Mouse (Mus musculus) embryo, embryonic 11.5 days (tissue): ENCODE measurements at regions not wholly inside any gene's neighbourhood (a gene's known extent, or its start where the extent isn't known, plus 50 kb on each side); places are given as distances from the start of the nearest gene placed in this dataset.

Experiments
- DNase-seq: peaks from one replicate; pipeline ENCODE4 v3.0.0-alpha.2; 2012; ENCODE audit warnings: low read depth, low spot score

DNA sequence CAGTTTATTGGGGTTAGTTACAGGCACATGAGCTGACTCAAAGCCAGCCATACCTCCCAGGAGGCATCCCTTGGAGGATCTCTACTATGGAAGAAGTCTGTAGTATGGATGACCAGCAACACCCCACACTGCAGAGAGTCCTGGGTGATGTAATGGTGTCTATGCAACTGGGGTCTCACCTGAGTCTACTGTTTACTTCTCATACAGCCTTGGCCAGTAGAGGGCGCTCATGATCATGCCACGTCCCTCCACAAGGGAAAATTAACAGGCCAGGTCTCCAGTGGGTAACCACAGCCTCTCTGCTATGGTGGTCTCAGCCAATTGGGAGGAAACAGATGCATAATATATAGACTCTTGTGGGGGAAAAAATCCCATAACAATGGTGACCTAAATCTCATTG is 111.7 kb downstream of the Cdh26 start:
- no peak for DNase-seq

DNA sequence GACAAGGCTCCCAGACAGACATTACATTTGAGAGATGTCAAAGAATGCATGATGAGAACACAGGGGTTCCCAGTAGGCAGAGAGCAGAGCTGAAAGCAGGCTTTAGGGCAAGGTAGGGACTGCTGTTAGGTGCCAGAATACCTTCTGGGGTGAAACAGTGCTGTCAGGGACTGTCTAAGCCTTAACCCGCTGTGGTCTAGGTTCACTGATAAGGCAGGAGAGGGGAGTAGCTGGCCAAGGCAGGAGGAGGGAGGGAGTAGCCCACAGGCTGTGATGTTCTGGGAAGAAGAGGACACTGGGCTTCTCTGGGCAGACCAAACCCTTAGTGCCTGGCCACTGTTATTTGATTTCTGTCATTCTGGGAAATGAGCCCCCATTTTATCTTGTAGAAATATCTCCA is 114.1 kb downstream of the Cdh26 start:
- DNase-seq: no peak

DNA sequence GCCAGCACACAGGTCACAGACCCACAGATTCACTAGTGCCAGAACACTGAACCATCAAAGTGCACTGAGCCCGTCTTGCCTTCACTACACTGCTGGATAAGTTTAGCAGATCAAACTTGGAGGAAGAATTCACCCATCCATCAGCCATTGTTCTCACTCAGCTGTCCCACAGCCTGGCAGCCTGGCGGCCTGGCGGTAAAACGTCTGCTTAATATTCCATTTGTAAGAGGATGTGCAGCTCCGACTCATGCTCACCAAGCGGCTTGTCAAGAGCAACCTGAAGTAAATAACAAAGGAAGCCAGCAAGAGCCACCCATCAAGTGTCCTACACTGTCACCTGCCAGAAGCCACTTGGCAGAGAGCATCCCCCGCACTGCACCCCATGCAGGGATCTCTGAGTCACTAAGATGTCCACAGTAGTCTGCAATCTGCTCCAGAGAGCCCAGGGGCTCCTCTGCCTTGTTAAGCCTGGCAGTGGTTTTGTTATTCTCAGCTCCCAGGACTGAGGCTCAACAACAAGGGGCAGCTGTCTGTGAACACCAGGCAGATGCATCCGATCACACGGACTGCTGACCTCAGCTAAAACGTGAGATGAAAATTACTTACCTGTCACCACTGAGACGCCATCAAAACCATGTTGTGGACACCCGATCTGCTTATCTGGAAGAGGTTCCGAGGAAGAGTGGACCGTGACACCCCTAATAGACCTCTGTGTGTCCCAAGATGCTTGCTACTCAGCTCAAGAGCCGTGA is 115.4 kb downstream of the Cdh26 start:
- DNase-seq: no peak

DNA sequence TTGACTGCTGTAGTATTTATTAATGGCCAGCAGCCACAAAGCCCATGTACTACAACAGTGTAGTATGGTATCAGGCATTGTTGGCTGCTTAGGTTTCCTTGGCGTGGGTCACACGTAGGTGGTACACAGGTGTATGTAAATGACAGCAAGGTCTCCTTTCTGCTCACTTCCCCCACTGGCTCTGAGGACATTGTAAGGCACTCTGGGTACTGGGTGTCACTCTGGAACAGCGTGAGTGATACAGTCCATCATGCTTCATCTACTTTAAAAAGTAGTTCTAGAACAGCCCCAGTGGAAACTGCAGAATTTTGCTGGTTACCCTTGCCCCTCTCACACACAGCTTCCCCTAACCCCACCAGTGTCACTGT is 116.0 kb downstream of the Cdh26 start:
- no peak for DNase-seq

DNA sequence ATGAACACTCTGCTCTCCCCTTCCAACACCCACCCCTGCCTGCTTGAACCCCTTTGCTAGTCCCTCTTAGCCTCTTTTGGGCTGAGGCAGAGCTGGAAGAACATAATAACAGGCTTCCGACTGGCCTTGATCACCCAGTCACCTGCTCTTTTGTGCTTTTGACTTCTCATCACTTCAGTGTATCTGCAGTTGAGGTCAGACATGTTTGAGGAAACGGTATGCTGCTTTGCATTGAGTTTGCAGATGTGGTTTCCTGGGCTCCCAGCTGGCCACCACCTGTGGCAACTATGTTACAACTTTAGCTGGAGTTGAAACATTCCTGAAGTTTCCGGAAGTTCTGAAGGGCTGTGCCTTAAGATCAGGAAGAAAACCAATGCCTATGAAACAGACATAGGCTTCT is 116.6 kb downstream of the Cdh26 start:
- no peak for DNase-seq

DNA sequence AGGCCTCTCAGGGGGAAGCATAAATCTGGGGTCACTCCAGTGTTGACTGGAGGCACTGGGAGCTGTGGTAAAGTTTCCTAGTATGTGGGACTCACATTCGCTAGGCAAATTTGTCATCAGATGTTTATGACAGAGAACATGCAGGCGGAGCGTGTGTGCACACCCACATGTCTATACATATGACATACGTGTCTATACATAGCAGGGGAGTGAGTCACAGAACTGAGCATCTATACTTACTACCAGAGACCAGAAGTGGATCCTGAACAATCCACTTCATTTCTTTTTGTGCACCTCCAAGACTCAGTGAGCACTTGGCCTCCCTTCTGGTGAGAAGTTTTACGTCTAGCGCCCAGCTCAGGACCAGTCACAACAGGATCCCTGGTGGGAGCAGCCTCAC is 118.6 kb downstream of the Cdh26 start:
- DNase-seq: no peak

DNA sequence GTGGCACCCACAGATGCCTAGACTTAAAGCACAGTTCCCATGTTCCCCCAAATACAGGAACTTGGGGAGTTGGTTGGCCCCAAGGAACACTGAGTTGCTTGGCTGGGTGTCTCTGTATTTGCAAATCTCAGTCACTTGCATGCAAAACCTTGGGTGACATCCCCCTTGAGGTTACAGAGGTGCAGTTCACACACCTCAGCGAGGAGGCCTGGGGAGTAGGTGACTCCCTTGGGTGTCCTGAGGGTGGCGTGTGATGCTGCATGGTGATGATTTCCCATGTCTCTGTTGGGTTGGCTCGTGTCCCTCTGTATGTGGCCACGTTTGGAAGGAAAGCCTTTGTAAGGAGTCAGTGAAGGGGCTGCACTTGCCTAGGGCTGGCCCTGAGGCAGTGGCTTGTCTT is 123.4 kb downstream of the Cdh26 start:
- no peak for DNase-seq

DNA sequence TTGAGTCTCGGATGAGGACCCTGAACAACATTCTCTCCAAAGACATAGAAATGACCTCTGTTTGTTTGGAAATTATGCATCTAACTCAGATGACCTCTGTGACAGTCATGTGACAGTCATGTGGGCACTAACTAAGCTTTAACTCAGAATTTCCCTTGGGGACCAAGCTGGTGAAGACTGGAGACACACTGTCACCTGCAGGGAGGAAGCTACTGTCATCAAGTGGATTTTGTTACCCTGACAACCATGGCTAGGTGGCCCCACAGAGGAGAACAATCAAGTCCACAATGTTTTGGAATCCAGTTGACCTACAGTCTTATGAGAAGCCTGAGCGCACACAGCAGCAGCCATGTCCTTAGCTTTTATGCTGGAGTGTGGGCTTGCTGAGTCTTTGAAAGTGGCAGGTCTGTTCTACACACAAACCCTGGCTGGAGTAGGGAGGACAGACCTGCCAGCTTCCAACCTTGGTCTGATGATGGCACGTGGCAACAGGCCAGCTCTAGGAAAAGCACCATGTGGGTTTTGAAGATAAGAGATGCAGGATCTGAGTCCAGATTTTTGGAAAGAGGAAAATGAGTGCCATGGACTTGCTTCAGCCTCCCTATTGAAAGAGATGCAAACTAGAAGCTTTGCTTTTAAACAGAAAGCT is 125.5 kb downstream of the Cdh26 start:
- DNase-seq: no peak

DNA sequence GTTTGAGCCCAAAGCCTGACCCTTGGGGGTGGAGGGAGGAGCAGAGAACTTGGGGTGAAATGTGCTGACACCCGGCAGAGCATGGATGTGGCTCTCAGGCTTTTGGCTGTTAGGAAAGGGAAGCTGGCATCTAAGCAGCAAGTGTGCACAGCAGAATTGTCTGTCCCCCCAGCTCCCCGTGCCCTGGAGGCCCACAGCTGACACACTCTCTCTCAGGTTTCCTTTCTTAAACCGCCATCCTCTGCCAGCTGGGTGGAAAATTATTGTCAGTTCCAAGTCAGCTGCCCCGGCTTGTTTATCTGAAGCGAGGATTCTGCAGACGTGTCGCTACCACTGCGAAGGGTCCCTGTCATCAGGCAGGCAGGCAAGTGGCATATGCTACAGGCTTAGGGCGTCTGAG is 127.6 kb downstream of the Cdh26 start:
- no peak for DNase-seq

DNA sequence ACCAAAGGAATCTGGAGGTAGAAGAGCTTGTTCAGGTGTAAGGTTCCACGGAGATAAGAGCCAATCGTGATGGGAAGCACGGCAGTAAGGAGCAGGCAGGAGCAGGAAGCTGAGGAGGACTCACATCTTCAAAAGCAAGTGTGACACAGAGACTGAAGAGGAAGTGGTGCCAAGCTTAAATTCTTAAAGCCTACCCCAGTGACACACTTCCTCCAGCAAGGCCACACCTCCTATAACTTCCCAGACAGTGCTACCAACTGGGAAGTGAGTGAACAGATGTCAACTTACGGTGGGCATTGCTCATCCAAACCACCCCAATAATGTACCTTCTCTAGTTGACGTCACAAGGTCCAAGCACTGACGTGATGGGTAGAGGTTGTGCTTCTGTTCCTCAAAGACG is 133.0 kb downstream of the Cdh26 start:
- no peak for DNase-seq

DNA sequence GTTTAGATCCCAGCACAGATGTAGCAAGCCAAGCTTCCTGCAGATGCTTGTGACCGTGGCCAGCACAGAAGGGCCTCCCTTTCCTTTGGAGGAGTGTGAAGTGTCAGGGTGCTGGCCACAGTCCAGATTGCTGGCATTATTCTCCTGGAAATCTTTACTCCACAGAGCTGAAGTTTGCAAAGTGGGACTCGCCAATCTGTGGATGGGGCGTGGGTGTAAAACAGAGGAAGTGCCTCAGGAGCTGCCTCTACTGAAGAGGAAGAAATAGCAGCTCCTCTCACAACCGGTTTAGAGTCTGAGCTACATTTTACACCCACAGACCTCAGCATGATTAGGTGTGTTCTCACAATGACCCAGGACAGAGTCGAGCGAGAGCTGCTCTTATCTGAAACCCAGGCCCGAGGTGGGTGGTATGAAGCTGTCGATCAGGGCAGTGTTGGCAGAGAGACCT is 135.1 kb downstream of the Cdh26 start:
- DNase-seq: no peak

DNA sequence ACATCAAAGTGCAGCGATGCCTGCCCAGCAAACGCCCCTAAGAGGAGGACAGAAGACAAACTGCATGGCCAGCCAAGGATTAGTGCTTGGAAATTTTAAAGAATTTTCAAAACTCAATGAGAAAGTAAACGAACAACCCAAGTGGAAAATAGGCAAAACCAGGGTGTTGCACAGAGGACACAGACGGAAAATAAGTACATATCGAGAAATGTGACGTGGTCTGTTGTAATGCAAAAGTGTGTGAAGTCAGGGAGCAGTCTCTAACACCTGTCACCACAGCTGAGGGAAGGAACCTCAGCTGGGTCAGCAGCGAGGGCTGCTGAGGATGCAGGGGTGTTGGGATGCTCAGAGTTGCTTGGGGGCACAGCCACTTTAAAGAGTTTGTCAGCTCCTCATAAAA is 137.2 kb downstream of the Cdh26 start:
- no peak for DNase-seq

DNA sequence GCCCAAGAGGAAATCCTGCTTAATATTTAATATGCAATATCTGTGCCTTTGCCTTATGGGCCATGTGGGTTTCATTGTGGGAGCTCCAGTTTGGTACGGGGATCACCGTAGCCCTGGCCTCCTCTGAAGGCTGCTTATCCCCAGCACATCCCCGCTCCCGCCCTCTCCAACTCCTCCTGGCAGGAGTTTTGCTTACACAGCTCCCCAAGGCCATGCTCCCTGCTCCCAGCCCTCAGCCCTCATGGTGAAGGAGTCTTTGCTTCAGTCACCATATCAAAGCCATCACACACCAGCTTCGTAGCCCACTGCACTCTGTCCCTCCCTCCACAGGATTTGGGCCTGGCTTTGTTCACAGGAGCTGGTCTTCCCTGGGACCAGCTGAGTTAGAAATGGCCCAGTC is 142.0 kb downstream of the Cdh26 start:
- no peak for DNase-seq

DNA sequence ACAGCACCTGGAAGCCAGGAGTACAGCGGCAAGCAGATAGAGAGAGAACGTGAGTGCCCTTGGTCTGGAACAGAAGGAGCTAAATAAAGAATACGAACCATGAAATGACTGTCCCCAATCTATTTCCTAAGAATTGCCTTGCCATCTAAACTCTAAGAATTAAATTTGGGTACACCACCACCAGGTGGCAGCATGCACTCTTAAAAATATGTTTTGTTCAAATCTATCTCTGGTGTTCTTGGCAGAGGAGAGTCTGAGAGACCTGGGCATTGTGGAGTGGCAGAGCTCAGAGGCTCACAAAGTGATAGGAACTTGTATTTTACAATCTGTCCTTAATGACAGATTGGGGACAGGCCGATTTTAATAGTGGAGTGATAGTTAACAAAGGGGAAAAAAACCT is 144.5 kb downstream of the Cdh26 start:
- DNase-seq: peak; percentile 35

DNA sequence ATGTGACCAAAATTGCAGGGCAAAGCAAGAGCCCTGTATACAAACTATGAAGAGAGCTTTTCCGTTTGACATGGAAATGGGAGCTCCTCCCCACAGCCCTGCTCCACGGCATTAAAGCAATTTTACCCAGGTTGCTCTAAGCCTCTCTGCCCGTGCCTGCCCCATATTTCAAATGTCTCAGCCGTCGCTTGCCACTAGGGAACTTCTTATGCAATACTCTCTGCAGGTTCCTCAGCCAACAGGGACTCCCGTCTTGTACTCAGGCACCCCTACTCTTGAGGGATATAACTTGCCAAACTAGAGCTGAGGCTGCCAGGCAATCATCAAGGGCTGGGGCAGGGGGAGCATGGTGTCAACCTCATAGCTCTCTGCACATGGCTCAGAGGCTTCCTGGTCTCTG is 145.1 kb downstream of the Cdh26 start:
- DNase-seq: no peak

DNA sequence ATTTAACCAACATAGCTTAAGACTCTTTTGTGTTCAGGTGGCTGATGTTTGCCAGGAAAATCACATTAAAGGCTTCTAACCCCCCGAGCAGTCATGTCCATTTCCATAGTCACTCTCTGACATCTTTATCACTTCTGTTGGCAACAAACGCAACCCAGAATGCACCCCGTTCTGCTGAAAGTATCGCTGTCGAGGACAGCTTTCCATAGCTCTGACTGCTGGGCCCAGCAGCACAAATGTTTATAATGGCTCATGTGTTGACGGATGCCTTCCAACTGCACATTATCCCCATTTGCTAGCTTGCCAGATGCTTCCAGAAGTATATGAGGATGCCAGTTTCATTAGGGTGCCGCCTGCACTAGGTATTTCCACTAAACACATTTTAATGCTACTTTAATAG is 145.7 kb downstream of the Cdh26 start:
- DNase-seq: no peak

DNA sequence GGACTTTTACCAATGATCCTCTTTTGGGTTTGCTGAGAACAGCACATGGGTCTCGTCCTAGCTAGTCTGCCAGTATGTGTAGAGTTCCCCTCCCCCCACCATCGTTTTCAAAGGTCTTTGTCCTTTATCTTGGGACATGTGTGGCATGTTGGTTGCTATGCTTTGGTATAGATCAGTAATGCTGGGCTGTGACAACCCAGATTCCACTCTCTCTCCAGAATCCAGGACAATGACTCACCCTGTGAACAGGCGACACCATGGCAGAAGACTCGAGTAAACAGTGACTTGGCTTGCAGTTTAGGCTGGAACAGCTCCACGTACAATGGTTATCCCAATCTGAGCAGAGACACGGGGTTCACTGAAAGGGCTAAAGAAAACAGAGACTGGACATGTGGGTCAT is 149.2 kb downstream of the Cdh26 start:
- no peak for DNase-seq

DNA sequence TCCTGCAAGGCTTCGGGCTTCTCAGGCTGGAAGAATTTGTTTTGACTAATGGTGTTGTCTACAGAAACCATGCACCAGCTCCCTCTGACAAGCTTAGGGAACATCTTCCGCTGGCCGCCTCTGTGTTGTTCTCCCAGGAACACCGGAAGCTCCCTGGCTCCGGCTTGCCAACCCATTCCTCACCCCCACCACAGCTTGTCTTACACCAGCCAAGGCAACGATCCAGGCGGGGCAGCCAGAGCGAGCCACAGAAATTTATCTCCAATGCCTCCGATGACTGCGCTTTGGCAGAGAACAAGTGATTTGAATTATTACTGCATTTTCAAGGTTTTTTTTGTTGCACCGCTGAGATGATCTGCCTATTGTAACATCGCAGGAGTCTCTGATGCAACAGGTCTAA is 151.0 kb downstream of the Cdh26 start:
- no peak for DNase-seq

DNA sequence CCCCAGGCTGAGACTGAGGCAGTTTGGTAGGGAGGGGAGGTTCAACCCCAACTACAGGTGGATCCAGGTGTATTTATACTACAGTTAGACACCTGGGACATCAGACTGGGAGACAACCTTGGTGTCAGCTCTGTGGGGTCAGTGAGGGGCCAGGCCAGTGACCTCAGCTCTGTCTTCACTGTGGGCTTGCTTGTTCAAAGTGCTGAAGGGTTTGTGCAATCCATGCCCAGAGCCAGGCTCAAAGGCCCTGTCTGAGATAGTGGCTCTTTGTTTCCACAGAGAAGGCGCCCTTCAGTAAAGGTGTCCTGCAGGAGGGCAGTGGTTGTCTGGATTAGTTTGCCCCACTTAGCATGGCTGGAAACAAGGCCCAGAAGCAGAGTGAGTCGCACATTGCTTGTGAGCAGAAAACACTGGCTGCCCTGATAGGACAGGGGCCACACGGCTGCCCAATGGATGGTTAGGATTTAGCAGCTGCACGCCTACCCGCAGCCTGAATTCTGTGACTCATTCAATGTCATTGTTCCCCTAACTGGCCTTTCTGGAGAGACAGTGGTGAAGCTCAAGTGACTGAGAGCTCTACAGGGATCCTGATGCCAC is 154.7 kb downstream of the Cdh26 start:
- no peak for DNase-seq

DNA sequence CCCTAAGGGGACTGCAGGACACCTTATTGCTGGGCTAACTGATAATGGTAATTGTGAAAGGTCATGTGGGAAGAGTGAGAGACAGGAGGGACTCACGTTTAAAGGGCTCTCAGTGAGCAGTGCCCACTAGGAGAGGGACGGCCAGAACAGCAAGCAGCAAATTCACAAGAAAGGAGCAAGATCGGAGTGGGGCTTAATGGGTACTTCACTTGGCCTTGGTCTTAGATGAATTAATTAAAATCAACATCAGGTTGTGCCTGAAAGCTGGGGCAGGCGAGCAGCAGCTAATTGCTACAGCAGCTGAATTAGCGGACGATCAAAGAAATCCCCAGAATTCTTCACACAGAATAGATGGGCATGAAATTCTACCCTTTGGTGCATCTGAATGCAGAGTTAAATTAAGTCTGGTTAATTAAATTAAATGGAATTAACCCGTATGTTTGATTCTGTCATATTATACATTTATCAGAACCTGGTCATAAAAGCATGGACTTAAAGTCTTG is 156.9 kb downstream of the Cdh26 start:
- DNase-seq: no peak

DNA sequence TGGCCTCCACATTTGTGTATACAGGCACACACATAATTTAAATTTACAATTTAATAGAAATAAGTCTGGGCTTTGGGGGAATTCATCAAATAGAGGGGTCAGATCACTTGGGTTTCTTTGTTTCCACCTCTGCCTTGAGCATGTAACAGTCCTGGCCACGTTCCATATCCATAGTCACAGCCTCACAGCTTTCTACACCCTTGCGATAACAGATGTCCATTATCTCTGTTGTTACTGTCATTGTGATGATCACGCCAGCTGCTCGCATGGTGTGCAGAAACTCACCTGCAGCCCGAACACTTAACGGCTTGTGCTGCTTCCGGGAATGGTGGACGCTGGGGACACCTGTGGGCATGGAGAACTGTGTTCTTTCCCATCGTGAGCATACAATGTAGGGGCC is 163.4 kb downstream of the Cdh26 start:
- DNase-seq: no peak

DNA sequence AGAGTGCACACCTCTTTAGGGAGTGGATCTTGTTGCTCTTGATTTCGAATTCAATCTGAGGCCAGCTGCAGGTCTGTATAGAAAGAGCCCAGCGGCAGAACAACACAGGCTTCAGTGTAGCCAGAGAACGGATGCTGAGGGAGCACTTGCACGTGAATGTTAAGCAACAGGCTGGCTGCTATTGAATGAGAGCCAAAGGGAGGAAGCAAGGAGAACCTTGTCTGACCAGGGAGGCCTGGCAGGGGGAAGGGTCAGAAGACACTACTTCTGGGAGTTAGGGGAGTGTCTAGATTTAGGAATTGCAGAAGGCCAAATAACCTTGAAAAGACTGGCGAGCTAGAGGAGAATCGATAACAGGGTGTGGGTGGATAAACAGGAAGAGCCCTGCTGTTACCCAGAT is 163.8 kb downstream of the Cdh26 start:
- no peak for DNase-seq
